Mouse (Mus musculus) intestine, embryonic 15.5 days (tissue): Measurements from ENCODE around the gene Acot1. TPM values are rescaled to one million over a fixed set of nuclear protein-coding genes. Genes with fewer than 3 reads are reported as not detected.
"Not testable (repeated sequence)": the region's sequence is repeated elsewhere in the genome, so short reads cannot be mapped to it uniquely, and the experiment has no call there.

Experiments
- ATAC-seq: fragments of 200-750 bp; cut with Nextera tagmentation; 2 replicates; pipeline ENCODE4 v1.8.0; 2017; ENCODE audit warnings: moderate TSS enrichment, moderate library complexity
- H3K27ac ChIP-seq: fragments of 300-500 bp; sonication (generic); 2 replicates; pipeline ENCODE4 v1.5.1; 2015; ENCODE audit warnings: mild to moderate bottlenecking, inconsistent platforms
- H3K27me3 ChIP-seq: fragments of 300-500 bp; sonication (generic); replicated peaks from 2 replicates; pipeline ENCODE4 v1.6.1; 2015; ENCODE audit warnings: inconsistent platforms
- H3K36me3 ChIP-seq: fragments of 300-500 bp; sonication (generic); 2 replicates; pipeline ENCODE4 v1.6.1; 2015; ENCODE audit warnings: inconsistent platforms
- H3K4me1 ChIP-seq: fragments of 300-500 bp; sonication (generic); replicated peaks from 2 replicates; pipeline ENCODE4 v1.6.1; 2015; ENCODE audit warnings: inconsistent platforms
- H3K4me2 ChIP-seq: fragments of 300-500 bp; sonication (generic); replicated peaks from 2 replicates; pipeline ENCODE4 v1.6.1; 2015; ENCODE audit warnings: mild to moderate bottlenecking, inconsistent platforms
- H3K4me3 ChIP-seq: fragments of 300-500 bp; sonication (generic); replicated peaks from 2 replicates; pipeline ENCODE4 v1.5.1; 2015; ENCODE audit warnings: inconsistent platforms
- H3K9ac ChIP-seq: fragments of 300-500 bp; sonication (generic); 2 replicates; pipeline ENCODE4 v1.6.1; 2015; ENCODE audit warnings: inconsistent platforms
- H3K9me3 ChIP-seq: fragments of 300-500 bp; sonication (generic); 2 replicates; pipeline ENCODE4 v1.6.1; 2016; ENCODE audit warnings: inconsistent platforms
- WGBS: fragments of 180-500 bp; shearing (Covaris S2); methylation state at CpG from one replicate; pipeline ENCODE4 v1.1.7; 2015; 5-methylcytosine and 5-hydroxymethylcytosine counted together
- polyA plus RNA-seq: library from polyadenylated mRNA; unstranded; fragments of >200 nt; fragmentation: Nextera tagmentation; extraction: Ambion mirVana; gene quantifications from 2 replicates; pipeline ENCODE4 v1.2.1, GENCODE M21; 2015

Gene Acot1
- polyA plus RNA-seq, 1 experiment from 2014 or later = 142 TPM

DNA sequence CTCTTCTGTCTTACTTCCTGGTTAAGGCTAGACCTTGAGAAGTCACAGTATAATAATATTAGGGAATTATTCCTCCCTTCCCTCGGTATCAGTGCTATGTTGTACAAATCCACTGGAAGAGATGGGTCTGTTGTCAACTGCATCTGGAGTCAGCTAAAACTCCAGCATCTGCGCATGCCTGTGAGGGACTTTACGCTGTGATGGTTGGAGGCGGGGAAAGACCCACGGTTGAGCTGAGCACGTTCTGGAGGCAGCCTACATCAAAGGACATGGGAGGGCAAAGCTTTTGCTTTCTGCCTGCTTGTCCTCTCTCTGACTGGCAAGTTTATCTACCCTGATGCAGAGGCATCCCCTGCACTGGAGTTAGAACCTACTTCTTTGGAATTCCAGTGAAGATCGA lies 16.6 kb downstream of the Acot1 start:
- no peak for ATAC-seq
- no peak overlapping the region for H3K4me3 ChIP-seq
- 87% methylated on average over 7 of the region's 7 CpGs for WGBS

DNA sequence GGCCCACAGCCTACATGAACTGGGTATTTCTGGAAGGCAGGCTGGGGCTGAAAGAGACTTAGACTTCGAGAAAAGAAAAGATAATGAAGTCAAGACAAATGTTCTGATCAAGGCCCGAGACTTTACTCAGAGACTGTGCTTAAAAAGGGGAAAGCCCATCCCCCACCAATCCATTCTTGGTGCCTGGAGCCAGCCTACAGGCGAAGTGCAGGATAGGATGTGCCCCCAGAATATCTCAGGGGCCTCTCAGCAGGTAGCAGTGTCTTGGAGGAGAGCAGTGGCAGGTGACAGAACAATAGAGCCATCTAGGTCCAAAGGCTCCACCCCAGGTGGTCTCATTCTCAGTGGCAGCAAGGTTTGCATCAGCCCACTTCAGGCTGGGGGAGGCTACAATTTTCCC lies 19.0 kb downstream of the Acot1 start:
- H3K4me1 ChIP-seq, H3K9ac ChIP-seq, H3K27me3 ChIP-seq, H3K27ac ChIP-seq, H3K9me3 ChIP-seq, ATAC-seq, H3K4me3 ChIP-seq, H3K36me3 ChIP-seq, H3K4me2 ChIP-seq: not testable (repeated sequence)
- 72% methylated on average over 3 of the region's 3 CpGs for WGBS

More for the DNA sequence above, 16.6 kb downstream of the Acot1 start:
- no peak overlapping the region for H3K27ac ChIP-seq
- H3K9me3 ChIP-seq = no peaks in the 10 kb centered on the region
- no peaks in the 10 kb centered on the region for H3K4me1 ChIP-seq
- no peaks in the 10 kb centered on the region for H3K36me3 ChIP-seq
- no peaks in the 10 kb centered on the region for H3K27me3 ChIP-seq
- no peak overlapping the region for H3K4me2 ChIP-seq
- H3K9ac ChIP-seq = no peak overlapping the region

DNA sequence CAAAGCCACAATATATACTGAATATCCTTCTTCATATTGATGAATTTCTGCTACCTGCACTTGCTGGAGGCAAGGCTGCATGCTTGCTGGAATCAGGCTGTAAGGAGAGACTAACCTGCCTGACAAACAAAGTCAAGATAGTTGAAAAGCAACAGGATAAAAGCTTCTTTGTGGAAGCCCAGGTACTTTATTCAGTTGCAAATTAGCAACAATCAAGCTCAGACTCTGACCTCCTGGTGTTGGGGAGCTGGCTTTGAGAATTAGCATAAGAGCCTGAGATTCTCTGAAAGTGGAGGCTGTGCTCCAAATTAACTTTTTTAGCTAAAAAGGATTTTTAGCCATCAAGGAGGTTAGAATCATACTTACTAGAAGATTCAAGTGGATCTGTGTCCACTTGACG lies 19.8 kb downstream of the Acot1 start:
- not testable (repeated sequence) for ATAC-seq
- 97% methylated on average over 1 of the region's 1 CpGs for whole genome bisulfite sequencing

DNA sequence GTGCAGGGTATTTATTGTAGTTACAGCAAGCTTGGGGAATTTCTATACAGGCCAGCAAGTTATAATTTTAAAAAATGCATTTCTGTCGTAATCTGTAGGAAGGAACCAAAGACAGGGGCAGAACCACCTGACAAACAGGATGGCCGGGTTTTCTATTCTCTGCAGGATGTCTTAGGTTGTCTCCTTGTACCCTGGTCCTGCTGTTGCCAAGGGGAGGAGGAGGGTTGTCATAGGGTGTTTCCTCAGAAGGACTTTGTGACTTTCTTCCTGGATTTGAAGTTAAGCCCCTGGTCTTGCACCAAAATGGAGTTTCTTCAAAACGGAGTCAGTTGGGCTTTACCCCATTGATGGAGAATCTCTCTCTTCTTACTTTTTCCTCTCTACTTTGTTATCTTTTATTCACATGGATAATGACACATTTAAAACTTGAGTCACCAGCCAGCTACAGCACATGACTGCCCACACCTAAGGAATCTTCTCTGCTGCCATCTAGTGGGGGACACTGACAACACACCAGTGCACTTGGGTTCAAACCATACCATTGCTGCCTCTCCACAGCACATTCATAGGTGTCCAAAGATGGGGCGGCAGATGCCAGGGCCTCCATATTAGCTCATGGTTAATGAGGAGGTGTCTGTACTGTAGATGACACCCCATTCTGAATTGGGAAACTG lies 21.5 kb downstream of the Acot1 start:
- no peak overlapping the region for H3K9ac ChIP-seq
- 63% methylated on average over 4 of the region's 4 CpGs for WGBS
- H3K27ac ChIP-seq = no peak overlapping the region
- no peaks in the 10 kb centered on the region for H3K27me3 ChIP-seq
- ATAC-seq = peak; percentile 87
- H3K36me3 ChIP-seq = no peaks in the 10 kb centered on the region
- no peaks in the 10 kb centered on the region for H3K9me3 ChIP-seq
- no peak overlapping the region for H3K4me2 ChIP-seq
- H3K4me1 ChIP-seq = no peaks in the 10 kb centered on the region
- no peak overlapping the region for H3K4me3 ChIP-seq

More for the DNA sequence above, 19.8 kb downstream of the Acot1 start:
- not testable (repeated sequence) for H3K27ac ChIP-seq, H3K4me3 ChIP-seq, H3K9me3 ChIP-seq, H3K27me3 ChIP-seq, H3K36me3 ChIP-seq, H3K9ac ChIP-seq, H3K4me1 ChIP-seq, H3K4me2 ChIP-seq

DNA sequence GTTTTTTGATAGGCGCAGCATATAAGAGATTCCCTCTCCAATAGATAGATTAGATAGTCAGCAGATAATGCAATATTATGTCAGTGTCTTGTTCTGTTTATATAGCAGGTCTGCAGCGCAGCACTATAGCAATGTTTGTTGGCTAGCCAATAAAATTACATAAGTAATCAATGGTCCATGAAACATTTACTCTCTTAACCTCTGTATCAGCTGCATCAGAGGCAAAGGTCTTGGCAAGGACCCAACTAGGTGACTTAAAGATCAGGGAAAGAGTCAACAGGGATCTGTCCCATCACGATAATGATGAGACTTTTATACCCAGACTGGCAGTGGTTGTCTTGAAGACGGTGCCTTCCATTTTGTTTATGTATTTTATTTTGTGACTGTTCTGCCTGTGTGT lies 23.6 kb downstream of the Acot1 start:
- no peak overlapping the region for H3K27ac ChIP-seq
- H3K9ac ChIP-seq = no peak overlapping the region
- peaks cover 4% of the 10 kb centered on the region; the same call in 1 of the 2 replicates for H3K4me1 ChIP-seq
- H3K4me3 ChIP-seq = no peak overlapping the region
- H3K9me3 ChIP-seq = no peaks in the 10 kb centered on the region
- H3K4me2 ChIP-seq = no peak overlapping the region
- no peaks in the 10 kb centered on the region for H3K27me3 ChIP-seq
- 83% methylated on average over 4 of the region's 4 CpGs for WGBS
- no peaks in the 10 kb centered on the region for H3K36me3 ChIP-seq
- ATAC-seq = no peak

DNA sequence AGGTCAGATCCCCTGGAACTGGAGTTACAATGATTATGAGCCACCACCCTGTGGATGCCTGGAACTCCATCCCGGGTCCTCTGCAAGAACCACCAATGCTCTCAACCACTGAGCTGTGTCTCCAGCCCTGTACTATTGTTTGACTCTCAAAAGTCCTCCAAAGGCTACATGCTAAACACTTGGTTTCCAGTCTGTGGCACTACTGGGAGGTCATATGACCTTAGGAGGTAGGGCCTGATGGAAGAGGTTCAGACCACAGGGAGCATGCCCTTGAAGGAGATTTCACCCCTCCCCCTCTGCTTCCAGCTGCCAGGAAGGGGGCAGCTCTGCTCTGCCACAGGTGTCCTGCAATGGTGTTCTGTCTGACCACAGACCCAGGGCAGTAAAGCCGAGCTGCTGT lies 24.0 kb downstream of the Acot1 start:
- not testable (repeated sequence) for H3K4me3 ChIP-seq, H3K9me3 ChIP-seq, H3K9ac ChIP-seq, H3K27ac ChIP-seq, H3K4me1 ChIP-seq, H3K36me3 ChIP-seq, ATAC-seq, H3K4me2 ChIP-seq, H3K27me3 ChIP-seq
- 74% methylated on average over 2 of the region's 2 CpGs for WGBS

DNA sequence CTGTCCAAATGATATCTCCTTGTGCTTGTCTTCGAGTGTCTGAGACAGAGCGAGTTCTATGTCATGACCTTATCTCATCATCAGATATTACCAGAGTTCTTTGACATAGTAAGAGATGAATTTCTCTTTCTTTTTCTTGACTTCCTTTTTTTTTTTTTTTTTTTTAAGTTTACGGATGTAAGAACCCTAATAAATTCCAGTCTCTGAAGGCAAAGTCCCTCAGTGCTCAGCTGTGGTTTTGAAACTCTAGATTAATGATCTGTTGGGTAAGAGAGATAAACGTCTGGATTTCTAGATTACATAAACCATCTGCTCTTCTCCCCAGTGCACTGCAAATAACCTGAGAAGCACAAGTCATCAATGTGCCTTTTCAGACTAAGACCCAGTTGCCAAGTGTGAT lies 24.8 kb downstream of the Acot1 start:
- H3K9me3 ChIP-seq = no peaks in the 10 kb centered on the region
- H3K27ac ChIP-seq = no peak overlapping the region
- no peaks in the 10 kb centered on the region for H3K36me3 ChIP-seq
- H3K4me3 ChIP-seq = no peak overlapping the region
- ATAC-seq = no peak
- H3K4me1 ChIP-seq = peaks cover 4% of the 10 kb centered on the region; the same call in 1 of the 2 replicates
- H3K9ac ChIP-seq = no peak overlapping the region
- no peaks in the 10 kb centered on the region for H3K27me3 ChIP-seq
- 22% methylated on average over 4 of the region's 4 CpGs for WGBS
- no peak overlapping the region for H3K4me2 ChIP-seq

DNA sequence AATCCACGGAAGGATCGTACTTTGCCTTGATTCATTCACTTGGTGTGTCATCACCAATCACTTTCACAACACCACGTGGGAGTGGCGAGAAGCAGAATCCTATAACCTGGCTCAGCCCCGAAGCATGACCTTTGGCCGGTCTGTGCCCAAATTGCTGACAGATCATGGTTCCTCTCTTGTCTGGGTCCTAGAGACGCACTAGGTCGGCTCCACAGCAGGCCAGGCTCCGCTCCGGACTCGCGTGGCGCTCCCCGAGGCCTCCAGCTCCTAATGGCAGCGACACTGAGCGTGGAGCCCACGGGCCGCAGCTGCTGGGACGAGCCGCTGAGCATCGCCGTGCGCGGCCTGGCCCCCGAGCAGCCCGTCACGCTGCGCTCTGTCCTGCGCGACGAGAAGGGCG lies 29.0 kb downstream of the Acot1 start, which contains the start of gene Acot4:
Gene Acot4 (plus strand): TSS at position 139 of the 400 bp plus-strand sequence.
- ATAC-seq = peak; percentile 77
- peak within 1 kb of the TSS; percentile 7 for H3K27ac ChIP-seq
- H3K36me3 ChIP-seq, H3K4me1 ChIP-seq, H3K27me3 ChIP-seq, H3K9me3 ChIP-seq: not testable (repeated sequence)
- WGBS = 5% methylated on average over 32 of the region's 32 CpGs
- peak within 1 kb of the TSS; percentile 70 for H3K4me2 ChIP-seq
- H3K9ac ChIP-seq = peak within 1 kb of the TSS; percentile 48
- peak within 1 kb of the TSS; percentile 48 for H3K4me3 ChIP-seq

DNA sequence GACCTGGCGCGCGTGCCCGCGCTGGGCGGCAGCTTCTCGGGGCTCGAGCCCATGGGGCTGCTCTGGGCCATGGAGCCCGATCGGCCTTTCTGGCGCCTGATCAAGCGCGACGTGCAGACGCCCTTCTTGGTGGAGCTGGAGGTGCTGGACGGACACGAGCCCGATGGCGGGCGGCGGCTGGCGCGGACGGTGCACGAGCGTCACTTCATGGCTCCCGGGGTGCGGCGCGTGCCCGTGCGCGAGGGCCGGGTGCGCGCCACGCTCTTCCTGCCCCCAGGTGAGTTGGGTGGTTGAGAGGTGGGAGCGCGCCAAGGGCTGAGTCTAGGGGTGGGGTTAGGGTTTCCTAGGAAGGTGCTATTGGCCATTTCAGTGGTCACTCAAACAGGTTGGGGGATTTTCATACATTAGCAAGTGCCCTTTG lies 29.4 kb downstream of the Acot1 start, which contains the start of gene Gm49366:
Gene Gm49366 (plus strand): TSS at position 245 of the 421 bp plus-strand sequence.
- not testable (repeated sequence) for H3K36me3 ChIP-seq, H3K27me3 ChIP-seq, H3K9me3 ChIP-seq, H3K4me1 ChIP-seq
- Histone ChIP-seq H3K27ac (peak within 1 kb of the TSS; percentile 7), H3K4me2 (peak within 1 kb of the TSS; percentile 70), H3K9ac (peak within 1 kb of the TSS; percentile 48), H3K4me3 (peak within 1 kb of the TSS; percentile 48)
- WGBS = 2% methylated on average over 39 of the region's 39 CpGs
- ATAC-seq = peak; percentile 78

DNA sequence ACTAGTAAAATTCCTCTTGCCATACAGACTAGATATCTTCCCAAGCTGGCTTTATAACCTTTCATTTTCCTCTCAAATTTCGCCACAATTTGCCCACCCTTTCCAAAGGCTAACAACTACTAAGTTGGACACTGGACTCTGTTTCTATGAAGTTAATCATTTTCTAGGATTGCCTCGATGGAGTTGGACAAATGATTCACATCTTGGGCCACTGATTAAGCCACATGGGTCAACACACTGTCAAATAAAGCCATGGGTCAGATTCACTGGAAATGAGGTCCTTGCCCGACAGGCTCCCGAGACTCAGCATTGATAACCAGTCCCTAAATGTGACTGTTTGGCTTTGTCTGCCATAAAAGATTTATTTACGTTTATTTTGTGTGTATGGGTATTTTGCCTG lies 33.0 kb downstream of the Acot1 start:
- 49% methylated on average over 5 of the region's 5 CpGs for WGBS
- Histone ChIP-seq H3K4me1 (peaks cover 4% of the 10 kb centered on the region; the same call in 1 of the 2 replicates), H3K27me3 (no peaks in the 10 kb centered on the region), H3K9me3 (no peaks in the 10 kb centered on the region), H3K9ac (no peak overlapping the region), H3K27ac (no peak overlapping the region), H3K36me3 (no peaks in the 10 kb centered on the region), H3K4me3 (no peak overlapping the region), H3K4me2 (no peak overlapping the region)
- peak; percentile 42; the same call in 1 of the 2 replicates for ATAC-seq

DNA sequence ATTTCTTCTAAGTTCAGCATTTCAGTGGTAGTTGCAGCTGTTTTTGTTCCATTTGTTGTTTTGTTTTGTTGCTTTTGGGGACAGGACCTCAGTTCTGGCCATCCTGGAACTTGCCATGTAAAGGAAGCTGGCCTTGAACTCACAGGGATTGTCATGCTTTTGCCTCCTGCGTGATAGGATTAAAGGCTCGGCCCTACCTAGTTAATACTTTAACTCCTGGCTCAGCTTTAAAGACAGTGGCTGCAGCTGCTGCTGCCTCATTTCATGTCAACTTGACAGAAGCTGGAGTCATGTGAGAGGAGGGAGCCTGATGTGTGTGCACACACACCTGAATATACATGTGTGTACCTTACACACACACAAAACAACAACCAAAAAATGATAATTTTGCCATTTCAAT lies 34.8 kb downstream of the Acot1 start:
- H3K36me3 ChIP-seq = no peaks in the 10 kb centered on the region
- ATAC-seq = no peak
- H3K4me1 ChIP-seq = no peaks in the 10 kb centered on the region
- no peaks in the 10 kb centered on the region for H3K9me3 ChIP-seq
- no peak overlapping the region for H3K9ac ChIP-seq
- 60% methylated on average over 2 of the region's 2 CpGs for WGBS
- no peak overlapping the region for H3K4me2 ChIP-seq
- H3K4me3 ChIP-seq = no peak overlapping the region
- no peaks in the 10 kb centered on the region for H3K27me3 ChIP-seq
- no peak overlapping the region for H3K27ac ChIP-seq

DNA sequence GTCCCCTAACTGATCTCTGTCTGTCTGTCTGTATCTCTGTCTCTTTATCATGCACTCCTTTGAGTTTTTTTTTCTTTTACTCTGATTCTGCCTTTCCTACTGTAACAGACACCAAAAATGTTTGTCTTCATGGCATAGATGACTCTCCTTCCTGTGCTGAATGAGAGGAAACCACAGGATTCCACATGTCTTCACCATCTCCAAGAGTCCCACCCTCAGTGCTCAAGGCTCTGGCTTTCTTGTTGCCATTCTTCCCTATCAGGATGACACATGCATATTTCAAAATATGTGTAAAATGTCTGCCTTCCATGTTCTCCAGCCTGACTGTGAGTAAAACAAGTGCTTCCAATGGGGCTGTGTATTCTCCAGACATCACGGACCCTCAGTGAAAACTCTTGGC lies 37.6 kb downstream of the Acot1 start:
- no peak for ATAC-seq
- no peaks in the 10 kb centered on the region for H3K36me3 ChIP-seq
- 87% methylated on average over 1 of the region's 1 CpGs for WGBS
- H3K4me3 ChIP-seq = no peak overlapping the region
- H3K27me3 ChIP-seq = no peaks in the 10 kb centered on the region
- no peaks in the 10 kb centered on the region for H3K4me1 ChIP-seq
- H3K4me2 ChIP-seq = no peak overlapping the region
- no peak overlapping the region for H3K27ac ChIP-seq
- H3K9me3 ChIP-seq = no peaks in the 10 kb centered on the region
- no peak overlapping the region for H3K9ac ChIP-seq

DNA sequence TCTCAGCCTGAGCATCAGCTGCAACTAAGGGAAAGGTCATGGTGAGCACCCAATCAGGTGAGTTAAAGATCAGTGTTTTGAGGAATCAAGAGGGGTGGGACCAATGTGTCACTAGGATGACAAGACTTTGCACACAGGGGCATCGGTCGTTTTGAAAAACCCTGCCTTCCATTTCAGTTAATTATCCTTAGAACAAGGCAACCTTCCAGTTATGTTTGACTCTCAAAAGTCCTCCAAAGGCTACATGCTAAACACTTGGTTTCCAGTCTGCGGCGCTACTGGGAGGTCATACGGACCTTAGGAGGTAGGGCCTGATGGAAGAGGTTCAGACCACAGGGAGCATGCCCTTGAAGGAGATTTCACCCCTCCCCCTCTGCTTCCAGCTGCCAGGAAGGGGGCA lies 41.5 kb downstream of the Acot1 start:
- ATAC-seq, H3K9me3 ChIP-seq, H3K27me3 ChIP-seq, H3K4me2 ChIP-seq, H3K4me3 ChIP-seq, H3K36me3 ChIP-seq, H3K27ac ChIP-seq, H3K9ac ChIP-seq, H3K4me1 ChIP-seq: not testable (repeated sequence)
- 81% methylated on average over 5 of the region's 5 CpGs for WGBS
